Mouse (Mus musculus): ENCODE measurements around the gene Gm11096.

Gm11096 gene

DNA sequence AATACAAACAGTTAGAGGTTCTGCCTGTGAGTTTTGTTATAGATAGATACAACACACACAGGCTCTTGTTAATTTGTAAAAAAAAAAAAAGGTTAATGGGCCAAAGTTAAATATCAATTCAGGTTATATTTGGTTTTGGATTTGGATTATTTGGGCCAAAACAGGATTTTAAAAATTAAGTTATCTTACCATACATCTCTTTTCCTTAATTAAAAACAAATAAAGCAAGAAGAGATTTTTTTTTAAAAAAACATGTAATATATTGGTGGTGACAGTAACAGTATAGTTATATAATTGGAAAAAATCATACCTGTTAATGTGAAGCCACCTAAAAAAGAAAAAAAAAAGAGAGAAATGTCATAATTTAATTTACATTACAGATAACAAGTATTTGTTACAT, at the start of gene Gm11096:
Gm11096 (plus strand) TSS at position 301 of the 400 bp plus-strand sequence.
- in situ Hi-C loops (cut with MboI, MseI) = no loop called here

GRCm38 (mm10) chr17:81393040-81393439, 48.5 kb upstream of the Gm11096 start:
- in situ Hi-C loops (cut with MboI, MseI) = no loop called here

- in situ Hi-C loops (cut with MboI, MseI) = no loop called here
Observed at GRCm38 (mm10) chr17:81394124-81394523, 47.4 kb upstream of the Gm11096 start.

DNA sequence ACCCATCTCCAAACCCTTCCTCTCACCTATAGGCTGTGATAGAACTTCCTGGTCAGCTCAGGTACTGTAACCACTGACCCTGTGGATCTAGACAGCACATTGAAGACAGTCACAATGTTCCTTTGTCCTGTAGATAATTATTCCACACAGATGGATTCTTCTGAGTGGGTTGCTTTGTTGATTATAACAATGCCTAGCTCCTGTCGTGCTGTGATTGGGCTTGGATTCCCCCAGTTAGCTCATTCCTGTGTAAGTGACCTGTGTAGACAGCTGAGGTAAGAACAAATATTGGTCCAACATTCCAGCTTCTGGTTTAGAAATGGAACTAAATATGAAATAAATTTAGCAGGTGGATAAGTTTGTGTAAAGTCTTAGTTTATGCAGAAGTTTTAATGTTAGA, 44.1 kb upstream of the Gm11096 start:
- in situ Hi-C loops (cut with MboI, MseI) = no loop called here

GRCm38 (mm10) chr17:81400377-81400776, 41.2 kb upstream of the Gm11096 start:
- in situ Hi-C loops (cut with MboI, MseI) = no loop called here

- in situ Hi-C loops (cut with MboI, MseI) = no loop called here
Observed at GRCm38 (mm10) chr17:81402636-81403035, 38.9 kb upstream of the Gm11096 start.

- in situ Hi-C loops (cut with MboI, MseI) = no loop called here
Observed at GRCm38 (mm10) chr17:81403121-81403520, 38.4 kb upstream of the Gm11096 start.

DNA sequence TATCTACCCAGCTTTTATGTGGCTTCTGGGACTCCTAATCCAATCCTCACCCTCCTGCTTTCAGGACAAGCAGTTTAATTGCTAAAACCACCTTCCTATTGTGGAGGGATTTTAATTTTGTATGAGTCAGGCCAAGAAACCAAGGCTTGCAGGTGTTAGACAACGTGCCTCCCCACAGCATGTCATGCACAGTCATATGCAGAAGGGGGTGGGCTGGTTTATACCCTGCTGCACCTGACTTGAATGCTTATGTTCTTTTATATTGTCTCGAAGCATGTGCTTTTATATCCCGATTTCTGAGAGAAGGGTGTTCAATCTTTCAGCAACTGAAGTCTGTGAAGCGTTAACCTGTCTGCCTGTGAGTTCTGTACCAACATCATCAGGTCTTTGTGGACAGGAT, 37.3 kb upstream of the Gm11096 start:
- in situ Hi-C loops (cut with MboI, MseI) = no loop called here

DNA sequence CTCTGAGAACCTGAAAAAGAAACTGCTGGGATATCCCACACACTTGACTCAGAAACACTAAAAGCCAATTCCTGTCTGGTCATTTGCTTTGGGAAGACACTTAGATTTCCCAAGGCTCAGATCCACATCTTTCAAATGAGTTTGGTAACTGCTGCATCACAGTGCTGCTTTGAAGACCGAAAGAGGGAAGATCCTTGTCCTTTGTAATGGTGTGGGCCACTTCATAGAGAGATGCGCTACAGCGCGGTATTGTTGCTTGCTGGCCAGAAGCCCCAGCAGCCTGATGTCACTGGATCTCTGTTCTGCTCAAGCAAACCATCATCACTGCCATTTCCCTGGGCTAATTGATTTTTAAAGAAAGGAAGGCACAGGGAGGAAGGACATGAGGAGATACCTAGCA, 28.8 kb upstream of the Gm11096 start:
- in situ Hi-C loops (cut with MboI, MseI) = no loop called here

DNA sequence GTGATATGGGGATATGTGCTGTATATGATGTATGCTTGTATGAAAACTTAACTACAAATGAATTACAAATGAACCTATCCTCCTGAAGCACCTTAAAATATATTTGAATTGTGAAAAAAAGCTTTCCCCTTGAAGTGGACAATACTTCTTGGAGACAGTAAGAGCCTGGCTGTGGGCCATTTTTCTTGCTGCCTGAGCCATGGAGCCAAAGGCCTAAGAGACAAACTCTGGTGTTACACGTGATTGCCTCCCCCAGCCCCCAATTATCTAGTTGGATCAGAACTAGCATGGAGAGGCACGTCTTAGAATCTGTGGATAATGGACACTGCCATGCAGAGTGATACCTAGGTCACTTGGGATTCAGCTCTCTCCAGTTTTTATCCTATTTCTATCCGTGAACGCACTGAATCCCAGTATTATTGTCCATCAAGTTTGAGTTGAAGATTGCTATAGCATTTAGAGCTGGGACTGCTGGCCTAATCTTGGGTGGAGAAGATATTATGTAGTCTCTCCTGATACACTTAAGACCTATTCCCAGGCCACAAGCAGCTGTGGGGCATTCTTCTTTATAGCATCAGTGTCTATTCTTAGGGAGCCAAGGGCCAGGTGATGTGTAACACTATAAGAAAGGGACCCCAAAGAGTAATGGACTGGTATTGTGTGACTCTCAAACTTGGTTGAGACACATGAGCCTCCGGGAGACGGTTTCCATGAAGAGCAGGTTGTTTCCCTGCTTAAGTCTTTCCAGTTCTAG, 25.0 kb upstream of the Gm11096 start:
- in situ Hi-C loops (cut with MboI, MseI) = no loop called here

- in situ Hi-C loops (cut with MboI, MseI) = no loop called here
Observed at GRCm38 (mm10) chr17:81419802-81420459, 21.6 kb upstream of the Gm11096 start.

- in situ Hi-C loops (cut with MboI, MseI) = no loop called here
Observed at GRCm38 (mm10) chr17:81424256-81424912, 17.2 kb upstream of the Gm11096 start.

- in situ Hi-C loops (cut with MboI, MseI) = no loop called here
Observed at GRCm38 (mm10) chr17:81427245-81427644, 14.3 kb upstream of the Gm11096 start.

- in situ Hi-C loops (cut with MboI, MseI) = no loop called here
Observed at GRCm38 (mm10) chr17:81432733-81433132, 8.8 kb upstream of the Gm11096 start.

DNA sequence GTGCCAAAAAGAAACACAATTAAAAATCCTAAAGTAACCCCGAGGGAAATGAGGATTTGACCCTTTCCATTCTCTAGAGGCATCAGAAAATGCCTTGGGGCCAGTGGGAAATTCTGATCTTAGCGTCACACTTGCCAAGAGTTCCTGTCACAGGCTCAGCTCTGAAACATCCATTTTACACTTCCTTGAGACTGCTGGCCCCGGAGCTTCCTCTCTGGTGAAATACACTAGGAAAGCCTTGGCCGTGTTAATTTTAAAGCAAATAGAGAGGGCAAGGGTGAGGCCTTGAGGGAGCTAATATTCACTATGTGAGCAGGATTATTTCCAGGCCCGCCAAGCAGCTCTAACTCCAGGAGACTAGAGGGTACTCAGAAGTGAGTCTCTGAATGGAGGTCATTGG, 8.4 kb upstream of the Gm11096 start:
- in situ Hi-C loops (cut with MboI, MseI) = no loop called here

DNA sequence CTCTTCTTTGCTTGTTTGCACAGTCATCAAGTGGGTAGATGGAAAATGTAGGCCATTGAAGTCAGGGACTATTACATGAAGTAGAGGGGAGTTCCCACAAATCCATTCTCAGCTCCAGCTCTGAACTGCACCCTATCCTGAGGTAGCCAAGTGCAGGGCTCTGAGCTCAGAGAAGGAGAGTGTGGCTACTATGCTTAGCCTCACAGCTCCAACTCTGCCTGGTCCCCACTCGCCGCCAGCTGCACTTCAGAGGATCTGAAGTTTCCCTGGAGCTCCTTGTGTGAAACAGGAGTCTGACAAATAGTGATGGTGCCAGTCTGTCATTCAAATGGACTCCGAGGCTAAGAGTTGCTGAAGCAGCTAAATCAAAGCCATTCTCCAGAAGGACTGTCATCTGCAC, 13.7 kb downstream of the Gm11096 start:
- in situ Hi-C loops (cut with MboI, MseI) = no loop called here

DNA sequence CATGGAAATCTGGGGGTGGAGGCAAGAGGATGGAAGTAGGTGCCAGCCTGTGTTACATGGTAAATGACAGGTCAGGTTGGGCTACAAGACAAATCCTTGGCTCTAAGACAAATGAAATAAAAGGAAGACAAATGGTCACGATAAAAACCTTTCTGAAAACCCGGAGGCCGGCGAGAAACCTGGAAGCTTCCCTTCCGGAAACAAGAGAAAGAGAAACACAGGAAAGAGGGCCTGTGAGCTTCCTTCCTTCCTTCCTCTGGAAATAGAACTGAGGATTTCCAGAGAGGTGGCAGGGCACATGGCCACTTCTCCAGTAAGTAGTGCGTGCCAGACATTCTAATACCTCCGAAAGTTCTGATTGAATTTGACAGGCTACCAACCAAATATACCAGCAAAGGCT, 14.4 kb downstream of the Gm11096 start:
- in situ Hi-C loops (cut with MboI, MseI) = no loop called here

- in situ Hi-C loops (cut with MboI, MseI) = no loop called here
Observed at GRCm38 (mm10) chr17:81459379-81459778, 17.8 kb downstream of the Gm11096 start.

GRCm38 (mm10) chr17:81468941-81469340, 27.4 kb downstream of the Gm11096 start:
- in situ Hi-C loops (cut with MboI, MseI) = no loop called here

GRCm38 (mm10) chr17:81473363-81473762, 31.8 kb downstream of the Gm11096 start:
- in situ Hi-C loops (cut with MboI, MseI) = no loop called here

DNA sequence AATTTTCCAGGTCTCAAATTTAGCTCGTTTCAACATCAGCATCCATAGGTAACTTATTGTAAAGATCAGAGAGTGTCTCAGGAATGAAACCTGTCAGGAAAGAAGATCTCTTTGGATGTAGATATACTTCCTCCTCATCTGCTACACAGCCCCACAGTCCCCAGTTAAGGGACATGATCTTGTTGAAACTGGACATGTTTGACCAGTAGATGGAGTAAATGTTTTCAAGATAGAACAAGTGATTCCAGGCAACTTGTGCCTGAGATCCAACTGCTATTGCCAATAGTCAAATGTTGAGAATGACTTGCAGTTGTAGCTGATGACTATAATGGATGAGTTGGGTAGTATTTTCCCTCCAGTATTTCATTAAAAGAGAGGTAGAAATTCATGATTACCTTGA, 35.9 kb downstream of the Gm11096 start:
- in situ Hi-C loops (cut with MboI, MseI) = loop anchor here (5.0 kb wide), 1 partner anchor 90 kb away; no protein-coding TSS in a partner anchor

- in situ Hi-C loops (cut with MboI, MseI) = loop anchor here (5.0 kb wide), 1 partner anchor 87 kb away; no protein-coding TSS in a partner anchor
Observed at GRCm38 (mm10) chr17:81479807-81480206, 38.2 kb downstream of the Gm11096 start.
